Mouse (Mus musculus) kidney, embryonic 16.5 days (tissue): Measurements from ENCODE around the gene Nudt5. TPM values are rescaled to one million over a fixed set of nuclear protein-coding genes. Genes with fewer than 3 reads are reported as not detected.

Experiments used
- ATAC-seq: fragments of 200-750 bp; cut with Nextera tagmentation; 2 replicates; pipeline ENCODE4 v1.8.0; 2017; ENCODE audit warnings: moderate TSS enrichment; ENCODE audit not compliant: low FRiP score, low TSS enrichment
- H3K27ac ChIP-seq: fragments of 300-500 bp; sonication (generic); 2 replicates; pipeline ENCODE4 v1.5.1; 2014; ENCODE audit warnings: low read length
- H3K27me3 ChIP-seq: fragments of 300-500 bp; sonication (generic); 2 replicates; pipeline ENCODE4 v1.6.1; 2014; ENCODE audit warnings: low read length, control low read depth, mixed read lengths; ENCODE audit not compliant: insufficient read depth
- H3K36me3 ChIP-seq: fragments of 300-500 bp; sonication (generic); 2 replicates; pipeline ENCODE4 v1.6.1; 2014; ENCODE audit warnings: low read length, control low read depth, mixed read lengths; ENCODE audit not compliant: insufficient read depth
- H3K4me1 ChIP-seq: fragments of 300-500 bp; sonication (generic); 2 replicates; pipeline ENCODE4 v1.6.1; 2014; ENCODE audit warnings: low read length, control low read depth, mixed read lengths; ENCODE audit not compliant: insufficient read depth
- H3K4me2 ChIP-seq: fragments of 300-500 bp; sonication (generic); replicated peaks from 2 replicates; pipeline ENCODE4 v1.6.1; 2014; ENCODE audit warnings: low read depth, low read length
- H3K4me3 ChIP-seq: fragments of 300-500 bp; sonication (generic); 2 replicates; pipeline ENCODE4 v1.5.1; 2014; ENCODE audit warnings: mild to moderate bottlenecking, low read length
- H3K9ac ChIP-seq: fragments of 300-500 bp; sonication (generic); replicated peaks from 2 replicates; pipeline ENCODE4 v1.6.1; 2014; ENCODE audit warnings: low read length
- H3K9me3 ChIP-seq: fragments of 300-500 bp; sonication (generic); 2 replicates; pipeline ENCODE4 v1.6.1; 2016; ENCODE audit warnings: low read length, control low read depth
- WGBS: fragments of 180-500 bp; shearing (Covaris S2); extraction: QIAGEN DNeasy Blood & Tissue Kit; methylation state at CpG from one replicate; pipeline ENCODE4 v1.1.7; 2014; 5-methylcytosine and 5-hydroxymethylcytosine counted together
- polyA plus RNA-seq: library from polyadenylated mRNA; unstranded; fragments of >200 nt; fragmentation: Nextera tagmentation; extraction: Ambion mirVana; gene quantifications from 2 replicates; pipeline ENCODE4 v1.2.1, GENCODE M21; 2015

The Nudt5 gene
- polyA plus RNA-seq, 1 experiment from 2014 or later, result 76.9 TPM

DNA sequence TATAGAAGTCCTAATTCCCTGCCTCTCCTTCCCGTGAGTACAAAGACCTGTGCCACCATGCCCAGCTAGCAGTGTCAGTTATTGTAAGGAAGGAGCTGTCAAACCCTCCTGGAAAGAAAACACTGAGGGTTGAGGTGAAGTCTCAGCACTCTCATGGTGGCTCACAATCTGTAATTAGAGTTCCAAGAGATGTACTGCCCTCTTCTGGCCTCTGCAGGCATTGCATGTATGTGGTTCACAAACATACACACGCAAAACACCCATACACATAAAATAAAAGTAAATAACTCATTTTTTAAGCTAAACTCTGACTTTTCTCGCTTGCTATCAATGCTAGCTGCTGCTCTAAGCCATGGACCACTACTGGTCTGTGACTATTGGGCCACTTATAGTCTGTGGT lies 61.8 kb downstream of the Nudt5 start:
- Histone ChIP-seq H3K9me3 (no peaks in the 10 kb centered on the region), H3K9ac (no peak overlapping the region), H3K27ac (no peak overlapping the region), H3K4me2 (no peak overlapping the region), H3K27me3 (no peaks in the 10 kb centered on the region), H3K4me1 (no peaks in the 10 kb centered on the region), H3K4me3 (no peak overlapping the region), H3K36me3 (0 out of 2 replicates have a peak, but pooled peaks cover 2% of the 10 kb centered on the region)
- ATAC-seq, result no peak
- WGBS, result 68% methylated on average over 3 of the region's 3 CpGs

DNA sequence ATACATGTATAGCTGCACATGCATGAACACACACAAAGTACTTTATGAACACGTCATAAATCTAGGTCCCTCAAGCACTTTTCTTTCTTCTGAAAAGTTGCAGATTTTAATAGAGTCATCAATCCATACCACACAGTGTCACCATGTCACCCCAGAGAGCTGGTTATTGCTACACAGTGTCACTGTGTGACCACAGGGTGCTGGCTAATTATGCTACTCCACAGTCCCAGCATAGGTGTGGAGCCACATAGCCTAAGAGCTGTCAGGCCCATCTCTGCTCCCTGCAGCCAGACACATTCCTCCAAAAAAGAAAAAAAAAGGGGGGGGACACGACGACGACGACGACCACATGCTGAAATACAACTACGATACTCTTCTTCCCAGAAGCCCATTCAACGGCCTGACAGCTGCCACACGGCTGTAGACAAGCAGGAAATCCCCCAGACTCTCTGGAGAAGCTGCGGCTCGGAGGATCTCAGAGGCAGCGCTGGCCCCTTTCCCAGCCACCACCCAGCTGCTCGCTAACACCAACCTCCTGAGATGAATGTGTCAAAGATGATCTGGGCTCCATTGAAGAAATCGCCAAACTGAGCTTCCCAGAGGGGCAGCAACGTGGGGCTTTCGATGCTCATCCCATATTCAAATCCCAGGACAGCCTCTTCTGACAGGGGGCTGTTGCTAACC lies 66.6 kb downstream of the Nudt5 start:
- WGBS, result 68% methylated on average over 16 of the region's 16 CpGs
- H3K36me3 ChIP-seq, result no peaks in the 10 kb centered on the region
- ATAC-seq, result no peak
- no peaks in the 10 kb centered on the region for H3K4me1 ChIP-seq
- no peaks in the 10 kb centered on the region for H3K9me3 ChIP-seq
- no peak overlapping the region for H3K4me2 ChIP-seq
- no peaks in the 10 kb centered on the region for H3K27me3 ChIP-seq
- no peak overlapping the region for H3K9ac ChIP-seq
- H3K4me3 ChIP-seq, result no peak overlapping the region
- H3K27ac ChIP-seq, result no peak overlapping the region

Other genes with a start within 250 kb of the Nudt5 start
- 1.5 and 1.7 TPM in 2 replicates for gene Camk1d, start 130.5 kb upstream of the Nudt5 start, polyA plus RNA-seq
- gene Cdc123, start 145 bp downstream of the Nudt5 start, polyA plus RNA-seq, result 297 and 303 TPM in 2 replicates
- 1.3 and 1.6 TPM in 2 replicates for gene Gm13199, start 17.9 kb downstream of the Nudt5 start, polyA plus RNA-seq
- 77.6 and 91.8 TPM in 2 replicates for gene Sec61a2, start 50.4 kb downstream of the Nudt5 start, polyA plus RNA-seq
- 2.9 and 4.5 TPM in 2 replicates for gene Dhtkd1, start 97.8 kb downstream of the Nudt5 start, polyA plus RNA-seq
- 11.0 TPM in 2 replicates for gene Upf2, start 106.5 kb downstream of the Nudt5 start, polyA plus RNA-seq